Mouse (Mus musculus) stomach, postnatal 0 days (tissue): ENCODE data around the gene Lrcol1.

Experiments used
- CTCF ChIP-seq: IDR thresholded peaks from 2 replicates; pipeline ENCODE4 v1.5.1; 2016; ENCODE audit warnings: antibody characterized with exemption, low read depth, mild to moderate bottlenecking, moderate library complexity
- EP300 ChIP-seq: optimal IDR thresholded peaks from 2 replicates; pipeline ENCODE3; 2016; ENCODE audit warnings: antibody characterized with exemption

GRCm38 (mm10) chr5:110363179-110363821, 18.8 kb downstream of the Lrcol1 start:
- TF ChIP-seq EP300: no peak
- TF ChIP-seq CTCF: peak; percentile 63
